ENCODE assay signal across 8 mouse cellular contexts in genomic region chr11:62538321-62539088, GRCm38 (mm10). TPM values are rescaled to one million over a fixed set of nuclear protein-coding genes. Genes with fewer than 3 reads are reported as not detected.
DNase-seq lines count a peak whose midpoint lies in the region; ATAC-seq and TF ChIP-seq lines count a peak whose summit lies in the region.

No protein-coding gene starts in this region.

- DNase-seq in G1E (ENCODE audit: low spot score) = peak; percentile 63
- peak; percentile 52 for DNase-seq in cerebellum, adult 11 months
- peak; percentile 65 for DNase-seq in forebrain, embryonic 14.5 days (ENCODE audit: low spot score)
- peak; percentile 20 for DNase-seq in heart, postnatal 25 days (ENCODE audit: low spot score)
- no peak for DNase-seq in layer of hippocampus, adult 2 months (ENCODE audit: low spot score in 2 of 2)
- peak; percentile 54 for DNase-seq in lung, postnatal 14 days
- DNase-seq in ovary, postnatal 36 days (ENCODE audit: low spot score) = peak; percentile 71
- peak; percentile 38 to 56 for DNase-seq in thymus, postnatal 36 days

- peaks cover 27% of the 10 kb centered on the region for H3K36me3 ChIP-seq in G1E (replicated peaks)
- H3K36me3 ChIP-seq in forebrain, embryonic 14.5 days (ENCODE audit: control insufficient read depth, insufficient read depth, low read length) = peaks cover 18% of the 10 kb centered on the region

- peaks cover 38% of the 10 kb centered on the region for H3K4me1 ChIP-seq in G1E (ENCODE audit: insufficient read depth, low read depth, low read length)
- H3K4me1 ChIP-seq in forebrain, embryonic 14.5 days (ENCODE audit: control insufficient read depth, insufficient read depth, low read length) = 0 out of 2 replicates have a peak, but pooled peaks cover 7% of the 10 kb centered on the region

- no peaks in the 10 kb centered on the region for H3K9me3 ChIP-seq in G1E (replicated peaks)
- no peaks in the 10 kb centered on the region for H3K9me3 ChIP-seq in forebrain, embryonic 14.5 days (replicated peaks; ENCODE audit: control insufficient read depth, low read length)

- H3K27ac ChIP-seq in forebrain, embryonic 14.5 days (ENCODE audit: low read depth, low read length) = peak overlapping the region; percentile 82
- peak overlapping the region; percentile 93 for H3K27ac ChIP-seq in layer of hippocampus, adult 2 months

- peak overlapping the region; percentile 95 for H3K9ac ChIP-seq in forebrain, embryonic 14.5 days (ENCODE audit: low read length)

- H3K4me3 ChIP-seq in G1E (ENCODE audit: low read depth, low read length) = peak overlapping the region; percentile 87
- H3K4me3 ChIP-seq in forebrain, embryonic 14.5 days (ENCODE audit: low read depth, low read length) = peak overlapping the region; percentile 87
- peak overlapping the region; percentile 88 for H3K4me3 ChIP-seq in layer of hippocampus, adult 2 months

- TF ChIP-seq CTCF in G1E (IDR thresholded peaks at IDR 0.05; ENCODE audit: low read depth, low read length) = no peak
- TF ChIP-seq CTCF in layer of hippocampus, adult 2 months (conservative IDR thresholded peaks at IDR 0.05) = no peak

- ATAC-seq in G1E (ENCODE audit: extremely low read depth, insufficient number of reproducible peaks, low FRiP score, poor library complexity, severe bottlenecking) = peak; percentile 28
- peak; percentile 86 for ATAC-seq in forebrain, embryonic 14.5 days

- no peaks in the 10 kb centered on the region for H3K27me3 ChIP-seq in G1E (ENCODE audit: insufficient read depth, low read length)
- no peaks in the 10 kb centered on the region for H3K27me3 ChIP-seq in forebrain, embryonic 14.5 days (replicated peaks; ENCODE audit: control insufficient read depth, insufficient read depth, low read length)

- under 1% methylated on average over 62 of the region's 73 CpGs for WGBS in forebrain, embryonic 14.5 days

- intact Hi-C loops in heart, postnatal 25 days (cut with DNase I) = loop anchor here (5.0 kb wide), 2 partner anchors 39 to 81 kb away; partner anchors contain the start of genes Ncor1 and Pigl

- H3K4me2 ChIP-seq in forebrain, embryonic 14.5 days (ENCODE audit: low read length) = peak overlapping the region; percentile 83

RNA-seq across cellular contexts. Expression of gene Cenpv, which starts 0.6 kb away (rescaled TPM):
- total RNA-seq in G1E (2014; fragmentation: Nextera tagmentation) = 111 and 131 TPM in 2 replicates
- 67.5 and 81.9 TPM in 2 replicates for total RNA-seq in G1E (2017)
- 191 and 202 TPM in 2 replicates for polyA plus RNA-seq in G1E (2012)
- 99.4 and 112 TPM in 2 replicates for polyA plus RNA-seq in forebrain, embryonic 14.5 days (2014; fragmentation: Nextera tagmentation; extraction: Ambion mirVana)
- 10 to 100 TPM; 22.5 to 26.4 TPM for total RNA-seq in heart, postnatal 25 days (2021)
- total RNA-seq in layer of hippocampus, adult 2 months (2021) = 10 to 100 TPM; 36.3 to 43.2 TPM

RNA-seq across cellular contexts. Expression of gene Ubb, which starts 12.5 kb away (rescaled TPM):
- total RNA-seq in G1E (2014; fragmentation: Nextera tagmentation) (814 and 964 TPM in 2 replicates), G1E (2017) (1,083 and 1,103 TPM in 2 replicates)
- polyA plus RNA-seq in G1E (2012) = 1,429 and 2,208 TPM in 2 replicates
- 5,294 and 5,616 TPM in 2 replicates for polyA plus RNA-seq in forebrain, embryonic 14.5 days (2014; fragmentation: Nextera tagmentation; extraction: Ambion mirVana)
- total RNA-seq in heart, postnatal 25 days (2021) = 100 to 1,000 TPM; 561 to 624 TPM
- total RNA-seq in layer of hippocampus, adult 2 months (2021) = 1,000 to 10,000 TPM; 1,708 to 1,866 TPM

RNA-seq across cellular contexts. Expression of gene Trpv2, which starts 35.8 kb away (rescaled TPM):
- total RNA-seq in G1E (2014; fragmentation: Nextera tagmentation) (50.2 and 67.3 TPM in 2 replicates), G1E (2017) (48.4 and 49.9 TPM in 2 replicates)
- 17.4 and 22.5 TPM in 2 replicates for polyA plus RNA-seq in G1E (2012)
- 13.2 and 17.0 TPM in 2 replicates for polyA plus RNA-seq in forebrain, embryonic 14.5 days (2014; fragmentation: Nextera tagmentation; extraction: Ambion mirVana)
- 1 to 10 TPM; 2.4 to 3.3 TPM for total RNA-seq in heart, postnatal 25 days (2021)
- total RNA-seq in layer of hippocampus, adult 2 months (2021) = 10 to 100 TPM; 12.8 to 14.0 TPM

Comparison
In these comparisons a context has a peak if more than half of its experiments do, and no peak if none do; other contexts are left out.
1. DNase-seq: peak in G1E (single experiment), cerebellum, adult 11 months (single experiment), forebrain, embryonic 14.5 days (single experiment), heart, postnatal 25 days (single experiment), lung, postnatal 14 days (single experiment), ovary, postnatal 36 days (single experiment) and thymus, postnatal 36 days (2 of 2); none in layer of hippocampus, adult 2 months (0 of 2).
2. Peak in every context shown above with its lines, with median percentiles within 50 percentile points of each other: H3K4me3 ChIP-seq.